ENCODE assay signal across 8 mouse cellular contexts in genomic region chr11:90782975-90783374, GRCm38 (mm10).
DNase-seq lines count a peak whose midpoint lies in the region; ATAC-seq and TF ChIP-seq lines count a peak whose summit lies in the region.

No protein-coding gene starts in this region.

- no peak for TF ChIP-seq EP300 in heart, postnatal 0 days (IDR thresholded peaks at IDR 0.05; ENCODE audit: low read depth)

- no peak for TF ChIP-seq CTCF in cerebellum, adult 2 months (IDR thresholded peaks at IDR 0.05; ENCODE audit: borderline replicate concordance, insufficient read depth, low read depth, low read length)
- TF ChIP-seq CTCF in heart, postnatal 0 days (IDR thresholded peaks at IDR 0.05; ENCODE audit: low read depth): peak; percentile 32

- TF ChIP-seq POLR2A in cerebellum, adult 2 months (IDR thresholded peaks at IDR 0.05; ENCODE audit: borderline replicate concordance, insufficient read depth, low read length): no peak

- no peak overlapping the region for H3K27ac ChIP-seq in cerebellum, adult 2 months (ENCODE audit: insufficient read depth, low read length)
- H3K27ac ChIP-seq in midbrain, embryonic 11.5 days (ENCODE audit: low read depth, low read length): no peak overlapping the region
- no peak overlapping the region for H3K27ac ChIP-seq in midbrain, embryonic 16.5 days (ENCODE audit: low read length)
- no peak overlapping the region for H3K27ac ChIP-seq in heart, postnatal 0 days (ENCODE audit: low read depth)

- H3K9me3 ChIP-seq in midbrain, embryonic 11.5 days (ENCODE audit: control insufficient read depth, low read length): no peaks in the 10 kb centered on the region
- no peaks in the 10 kb centered on the region for H3K9me3 ChIP-seq in midbrain, embryonic 16.5 days (replicated peaks; ENCODE audit: control insufficient read depth, low read length, poor library complexity, severe bottlenecking)
- no peaks in the 10 kb centered on the region for H3K9me3 ChIP-seq in heart, postnatal 0 days (replicated peaks; ENCODE audit: control insufficient read depth, low read length)

- H3K27me3 ChIP-seq in cerebellum, adult 2 months (ENCODE audit: control insufficient read depth, insufficient read depth, low read length): no peaks in the 10 kb centered on the region
- no peaks in the 10 kb centered on the region for H3K27me3 ChIP-seq in midbrain, embryonic 11.5 days (ENCODE audit: control insufficient read depth, insufficient read depth, low read length)
- no peaks in the 10 kb centered on the region for H3K27me3 ChIP-seq in midbrain, embryonic 16.5 days (ENCODE audit: control insufficient read depth, insufficient read depth, low read depth, low read length)
- no peaks in the 10 kb centered on the region for H3K27me3 ChIP-seq in heart, postnatal 0 days (ENCODE audit: control insufficient read depth, insufficient read depth, low read length)

- no peaks in the 10 kb centered on the region for H3K36me3 ChIP-seq in midbrain, embryonic 11.5 days (ENCODE audit: control insufficient read depth, insufficient read depth, low read length)
- no peaks in the 10 kb centered on the region for H3K36me3 ChIP-seq in midbrain, embryonic 16.5 days (ENCODE audit: control insufficient read depth, insufficient read depth, low read length)
- no peaks in the 10 kb centered on the region for H3K36me3 ChIP-seq in heart, postnatal 0 days (replicated peaks; ENCODE audit: control insufficient read depth, insufficient read depth, low read length)

- no peak overlapping the region for H3K4me2 ChIP-seq in midbrain, embryonic 11.5 days
- no peak overlapping the region for H3K4me2 ChIP-seq in midbrain, embryonic 16.5 days (ENCODE audit: low read length)
- no peak overlapping the region for H3K4me2 ChIP-seq in heart, postnatal 0 days (ENCODE audit: low read depth, low read length)

- no peaks in the 10 kb centered on the region for H3K4me1 ChIP-seq in cerebellum, adult 2 months (ENCODE audit: control insufficient read depth, insufficient read depth, low read length)
- H3K4me1 ChIP-seq in midbrain, embryonic 11.5 days (ENCODE audit: control insufficient read depth, insufficient read depth, low read length): no peaks in the 10 kb centered on the region
- H3K4me1 ChIP-seq in midbrain, embryonic 16.5 days (ENCODE audit: control insufficient read depth, insufficient read depth, low read length): no peaks in the 10 kb centered on the region
- H3K4me1 ChIP-seq in heart, postnatal 0 days (ENCODE audit: control insufficient read depth, insufficient read depth): no peaks in the 10 kb centered on the region

- intact Hi-C loops in left cerebral cortex, postnatal 25 days (cut with DNase I): loop anchor here (10.0 kb wide), 1 partner anchor 502 kb away; no protein-coding TSS in a partner anchor
- intact Hi-C loops in gastrocnemius, postnatal 14 days (cut with DNase I; ENCODE audit: low total_unique reads): no loop called here

- WGBS in cerebellum, adult 2 months: 37% methylated on average over 6 of the region's 6 CpGs
- WGBS in midbrain, embryonic 11.5 days: 49% methylated on average over 6 of the region's 6 CpGs
- 43% methylated on average over 6 of the region's 6 CpGs for WGBS in midbrain, embryonic 16.5 days
- 35% methylated on average over 6 of the region's 6 CpGs for WGBS in heart, postnatal 0 days

- ATAC-seq in midbrain, embryonic 11.5 days (ENCODE audit: low FRiP score): peak; percentile 76
- no peak for ATAC-seq in midbrain, embryonic 16.5 days
- ATAC-seq in heart, postnatal 0 days (ENCODE audit: insufficient read depth, low read depth): no peak

- H3K9ac ChIP-seq in midbrain, embryonic 11.5 days (ENCODE audit: low read length): no peak overlapping the region
- H3K9ac ChIP-seq in midbrain, embryonic 16.5 days (ENCODE audit: low read depth, low read length): no peak overlapping the region
- no peak overlapping the region for H3K9ac ChIP-seq in heart, postnatal 0 days (replicated peaks; ENCODE audit: low read depth, low read length)

- H3K4me3 ChIP-seq in cerebellum, adult 2 months (replicated peaks; ENCODE audit: insufficient read depth, low read depth, low read length): no peak overlapping the region
- no peak overlapping the region for H3K4me3 ChIP-seq in midbrain, embryonic 11.5 days (ENCODE audit: low read depth, low read length)
- no peak overlapping the region for H3K4me3 ChIP-seq in midbrain, embryonic 16.5 days (ENCODE audit: low read depth, low read length)
- H3K4me3 ChIP-seq in heart, postnatal 0 days (ENCODE audit: low read depth, low read length): no peak overlapping the region

- peak; percentile 68 to 71 for DNase-seq in cerebellum, postnatal 10 days
- DNase-seq in cerebellum, adult 2 months: no peak
- peak; percentile 92 for DNase-seq in midbrain, embryonic 11.5 days (ENCODE audit: low spot score, missing footprints)
- DNase-seq in heart, postnatal 0 days (ENCODE audit: low spot score): no peak
- DNase-seq in left cerebral cortex, postnatal 25 days (ENCODE audit: low spot score in 2 of 2): peak; percentile 31 to 38
- peak; percentile 23 for DNase-seq in right cerebral cortex, postnatal 4 days
- no peak for DNase-seq in gastrocnemius, postnatal 14 days

Comparison
In these comparisons a context has a peak if more than half of its experiments do, and no peak if none do; other contexts are left out.
1. DNase-seq: peak in cerebellum, postnatal 10 days (2 of 2), midbrain, embryonic 11.5 days (single experiment), left cerebral cortex, postnatal 25 days (2 of 2) and right cerebral cortex, postnatal 4 days (single experiment); none in cerebellum, adult 2 months (0 of 2), heart, postnatal 0 days (single experiment) and gastrocnemius, postnatal 14 days (single experiment).